Mouse (Mus musculus) embryo, embryonic 10 days (tissue): ENCODE data around the gene Tm6sf1.
A peak's percentile ranks its signal among the peaks of the same experiment; 100 is the strongest.
"Not testable (repeated sequence)": the region's sequence is repeated elsewhere in the genome, so short reads cannot be mapped to it uniquely, and the experiment has no call there.

Source experiments
- DNase-seq: peaks from one replicate; pipeline ENCODE4 v3.0.0-alpha.2; 2015; ENCODE audit warnings: low spot score

Tm6sf1 gene

GRCm38 (mm10) chr7:81858968-81859721 lies at the start of gene Tm6sf1:
TSS of gene Tm6sf1 (plus strand) at chr7:81859001.
- peak; percentile 71 for DNase-seq

GRCm38 (mm10) chr7:81824906-81825305 lies 33.9 kb upstream of the Tm6sf1 start:
- DNase-seq, result no peak

- DNase-seq, result no peak
Measured at GRCm38 (mm10) chr7:81825381-81825780, 33.4 kb upstream of the Tm6sf1 start.

- DNase-seq, result no peak
Measured at GRCm38 (mm10) chr7:81827806-81828667, 30.8 kb upstream of the Tm6sf1 start.

- DNase-seq, result peak; percentile 52
Measured at GRCm38 (mm10) chr7:81828681-81829378, 30.0 kb upstream of the Tm6sf1 start.

GRCm38 (mm10) chr7:81829379-81829894 lies 29.4 kb upstream of the Tm6sf1 start, which contains the start of gene Btbd1:
TSS of gene Btbd1 (minus strand) at chr7:81829431.
- DNase-seq, result peak; percentile 93

- DNase-seq, result no peak
Measured at GRCm38 (mm10) chr7:81834847-81835246, 24.0 kb upstream of the Tm6sf1 start.

- no peak for DNase-seq
Measured at GRCm38 (mm10) chr7:81835430-81835829, 23.4 kb upstream of the Tm6sf1 start.

- not testable (repeated sequence) for DNase-seq
Measured at GRCm38 (mm10) chr7:81837771-81838170, 21.0 kb upstream of the Tm6sf1 start.

GRCm38 (mm10) chr7:81839746-81840145 lies 19.1 kb upstream of the Tm6sf1 start:
- DNase-seq, result no peak

- no peak for DNase-seq
Measured at GRCm38 (mm10) chr7:81840661-81841181, 18.1 kb upstream of the Tm6sf1 start.

- no peak for DNase-seq
Measured at GRCm38 (mm10) chr7:81841439-81841838, 17.4 kb upstream of the Tm6sf1 start.

- no peak for DNase-seq
Measured at GRCm38 (mm10) chr7:81842141-81842540, 16.7 kb upstream of the Tm6sf1 start.

- DNase-seq, result no peak
Measured at GRCm38 (mm10) chr7:81842998-81843397, 15.8 kb upstream of the Tm6sf1 start.

GRCm38 (mm10) chr7:81843903-81844302 lies 14.9 kb upstream of the Tm6sf1 start:
- no peak for DNase-seq

- DNase-seq, result no peak
Measured at GRCm38 (mm10) chr7:81844801-81845200, 14.0 kb upstream of the Tm6sf1 start.

- DNase-seq, result no peak
Measured at GRCm38 (mm10) chr7:81845313-81845712, 13.5 kb upstream of the Tm6sf1 start.

- DNase-seq, result no peak
Measured at GRCm38 (mm10) chr7:81846008-81846407, 12.8 kb upstream of the Tm6sf1 start.

- DNase-seq, result peak; percentile 32
Measured at GRCm38 (mm10) chr7:81847010-81847409, 11.8 kb upstream of the Tm6sf1 start.

GRCm38 (mm10) chr7:81847777-81848176 lies 11.0 kb upstream of the Tm6sf1 start:
- no peak for DNase-seq

- DNase-seq, result no peak
Measured at GRCm38 (mm10) chr7:81849214-81849613, 9.6 kb upstream of the Tm6sf1 start.

GRCm38 (mm10) chr7:81849633-81850032 lies 9.2 kb upstream of the Tm6sf1 start:
- no peak for DNase-seq
